In genomic region chr5:130950894-130951400, GRCm38 (mm10) we compare ENCODE assay signal across 8 mouse cellular contexts.
DNase-seq lines count a peak whose midpoint lies in the region; ATAC-seq lines count a peak whose summit lies in the region.

No protein-coding gene starts in this region.

- peak; percentile 16 to 23 for DNase-seq in left cerebral cortex, postnatal 14 days (ENCODE audit: low spot score in 2 of 2)
- no peak for DNase-seq in left cerebral cortex, postnatal 25 days (ENCODE audit: low spot score in 2 of 2)
- DNase-seq in R1 (ENCODE audit: low read depth, low spot score) = peak; percentile 79
- DNase-seq in embryo, embryonic 11 days = peak; percentile 58
- no peak for DNase-seq in spleen, postnatal 4 days (ENCODE audit: low spot score in 2 of 2)
- DNase-seq in heart, adult 8-10 months (ENCODE audit: low spot score) = no peak
- DNase-seq in adrenal gland, postnatal 36 days = no peak

- intact Hi-C loops in left cerebral cortex, postnatal 14 days (cut with DNase I) = no loop called here
- intact Hi-C loops in left cerebral cortex, postnatal 25 days (cut with DNase I) = loop anchor here (5.0 kb wide), 1 partner anchor 476 kb away; no protein-coding TSS in a partner anchor

- peak overlapping the region; percentile 63; the same call in 1 of the 2 replicates for H3K27ac ChIP-seq in limb, embryonic 15.5 days

- no peaks in the 10 kb centered on the region for H3K27me3 ChIP-seq in limb, embryonic 15.5 days

- H3K4me3 ChIP-seq in limb, embryonic 15.5 days = no peak overlapping the region

- H3K9me3 ChIP-seq in limb, embryonic 15.5 days = no peaks in the 10 kb centered on the region

- H3K36me3 ChIP-seq in limb, embryonic 15.5 days = no peaks in the 10 kb centered on the region

- no peak overlapping the region for H3K9ac ChIP-seq in limb, embryonic 15.5 days

- H3K4me2 ChIP-seq in limb, embryonic 15.5 days = no peak overlapping the region

- WGBS in limb, embryonic 15.5 days = 37% methylated on average over 6 of the region's 6 CpGs

- no peak for ATAC-seq in limb, embryonic 15.5 days (ENCODE audit: insufficient number of reproducible peaks, low FRiP score, low TSS enrichment, low read depth)

- peaks cover 5% of the 10 kb centered on the region for H3K4me1 ChIP-seq in limb, embryonic 15.5 days

Comparison
In these comparisons a context has a peak if more than half of its experiments do, and no peak if none do; other contexts are left out.
1. DNase-seq: peak in left cerebral cortex, postnatal 14 days (2 of 2), R1 (single experiment) and embryo, embryonic 11 days (single experiment); none in left cerebral cortex, postnatal 25 days (0 of 2), spleen, postnatal 4 days (0 of 2), heart, adult 8-10 months (single experiment) and adrenal gland, postnatal 36 days (0 of 2).